Mouse (Mus musculus) spleen, adult 2 months (tissue): ENCODE results near the gene Sec22a. TPM values are rescaled to one million over a fixed set of nuclear protein-coding genes. Genes with fewer than 3 reads are reported as not detected.
A peak's percentile ranks its signal among the peaks of the same experiment; 100 is the strongest.

ENCODE experiments used
- DNase-seq, 2 experiments: peaks; one replicate each; pipeline versions ENCODE4 v3.0.0 to v3.0.0-alpha.2; 2012 to 2021; ENCODE audit warnings: low spot score in 2 of 2, low read depth in 1 of 2
- H3K27ac ChIP-seq: fragments of 200-500 bp; 2 replicates; pipeline ENCODE4 v1.5.1; 2012; ENCODE audit warnings: low read length, inconsistent platforms; ENCODE audit not compliant: insufficient read depth
- H3K27me3 ChIP-seq: fragments of 200-500 bp; 2 replicates; pipeline ENCODE4 v1.6.1; 2012; ENCODE audit warnings: mild to moderate bottlenecking, moderate library complexity, low read length, inconsistent platforms; ENCODE audit not compliant: control insufficient read depth, insufficient read depth
- H3K36me3 ChIP-seq: fragments of 200-500 bp; 2 replicates; pipeline ENCODE4 v1.6.1; 2012; ENCODE audit warnings: mild to moderate bottlenecking, low read length, inconsistent platforms; ENCODE audit not compliant: control insufficient read depth, insufficient read depth
- H3K4me1 ChIP-seq: fragments of 200-500 bp; 2 replicates; pipeline ENCODE4 v1.6.1; 2011; ENCODE audit warnings: inconsistent platforms; ENCODE audit not compliant: control insufficient read depth, insufficient read depth, insufficient read length
- H3K4me3 ChIP-seq: fragments of 200-500 bp; 2 replicates; pipeline ENCODE4 v1.5.1; 2011; ENCODE audit warnings: mild to moderate bottlenecking, inconsistent platforms; ENCODE audit not compliant: insufficient read depth, insufficient read length; ENCODE audit errors: extremely low read depth
- CTCF ChIP-seq: fragments of 200-500 bp; IDR thresholded peaks from 2 replicates; pipeline ENCODE4 v1.5.1; 2011; ENCODE audit warnings: mild to moderate bottlenecking, inconsistent platforms; ENCODE audit not compliant: insufficient read depth, insufficient read length, insufficient replicate concordance; ENCODE audit errors: extremely low read depth
- POLR2A ChIP-seq: fragments of 200-500 bp; IDR thresholded peaks from 2 replicates; pipeline ENCODE4 v1.6.1; 2011; ENCODE audit warnings: low read depth, low read length, inconsistent platforms
- WGBS: fragments of 180-500 bp; shearing (Covaris S2); methylation state at CpG from one replicate; pipeline ENCODE4 v1.1.7; 2018; 5-methylcytosine and 5-hydroxymethylcytosine counted together
- polyA plus RNA-seq: library from polyadenylated mRNA; depleted of rRNA; stranded (reverse); fragments of >200 nt; gene quantifications from 2 replicates; pipeline ENCODE4 v1.2.3, GENCODE M21; 2012

Sec22a gene
- polyA plus RNA-seq, 1 experiment: 4.5 TPM

DNA sequence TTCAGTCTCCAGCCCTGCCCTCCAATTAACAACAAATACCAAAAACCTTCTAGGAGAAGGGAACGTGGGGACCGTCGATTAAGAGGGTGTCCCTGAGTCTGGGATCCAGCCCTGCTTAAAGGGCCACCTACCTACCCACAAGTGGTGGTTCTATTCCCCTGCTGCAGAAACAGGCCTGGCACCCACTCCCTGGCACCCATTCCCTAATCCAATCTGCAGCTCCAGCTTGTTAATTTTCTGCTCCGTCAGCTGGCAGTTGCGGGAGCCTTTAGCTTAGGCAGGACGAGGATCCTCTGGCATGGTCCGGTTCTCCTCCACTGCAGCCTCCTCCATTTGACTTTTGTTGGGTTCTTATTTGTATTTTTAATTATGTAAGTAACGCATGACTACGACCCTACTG lies 39.6 kb upstream of the Sec22a start:
- 96% methylated on average over 9 of the region's 9 CpGs for WGBS
- Histone ChIP-seq H3K27ac (no peak overlapping the region), H3K27me3 (no peaks in the 10 kb centered on the region), H3K36me3 (no peaks in the 10 kb centered on the region), H3K4me3 (no peak overlapping the region), H3K4me1 (no peaks in the 10 kb centered on the region)
- TF ChIP-seq POLR2A (no peak), CTCF (no peak)
- DNase-seq: no peak

DNA sequence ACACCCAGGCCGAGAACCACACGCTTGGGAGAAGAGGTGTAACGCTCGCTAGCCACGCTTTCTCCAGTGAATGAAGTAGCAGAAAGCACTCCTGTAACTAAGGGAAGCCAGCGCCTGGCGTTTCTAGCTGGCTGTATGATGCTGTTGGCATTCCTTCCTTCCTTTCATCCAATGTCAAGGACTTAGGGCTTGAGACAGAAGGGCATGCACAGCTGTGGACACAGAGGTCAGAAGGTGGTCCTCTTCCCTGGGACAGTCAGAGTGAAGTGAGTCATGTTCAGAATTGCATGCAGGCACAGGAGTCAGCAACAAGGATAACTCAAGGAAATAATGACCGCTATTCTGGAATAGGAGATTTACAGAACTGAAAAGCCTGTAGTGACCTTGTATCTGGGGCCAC lies 29.1 kb upstream of the Sec22a start:
- H3K27ac ChIP-seq: no peak overlapping the region
- H3K27me3 ChIP-seq: no peaks in the 10 kb centered on the region
- no peaks in the 10 kb centered on the region for H3K4me1 ChIP-seq
- H3K4me3 ChIP-seq: no peak overlapping the region
- no peaks in the 10 kb centered on the region for H3K36me3 ChIP-seq
- no peak for DNase-seq
- 92% methylated on average over 8 of the region's 8 CpGs for WGBS
- TF ChIP-seq CTCF: no peak
- TF ChIP-seq POLR2A: no peak

DNA sequence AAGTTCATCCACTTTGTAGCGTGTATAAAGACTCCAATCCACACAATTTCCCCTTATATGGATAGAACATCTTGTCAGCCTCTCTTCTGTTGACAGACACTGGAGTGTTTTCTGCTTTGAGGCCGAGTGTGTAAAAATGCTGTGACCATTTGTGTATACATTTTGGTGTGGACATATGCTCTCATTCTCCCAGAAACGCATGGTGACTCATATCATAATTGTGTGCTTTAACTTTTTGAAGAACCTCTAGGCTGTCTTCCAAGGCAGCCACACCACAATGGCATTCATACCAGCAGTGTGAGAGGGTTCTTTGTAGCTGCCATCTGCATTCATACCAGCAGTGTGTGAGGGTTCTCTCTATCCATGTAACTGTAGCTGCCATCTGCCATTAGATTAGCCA lies 21.9 kb upstream of the Sec22a start:
- WGBS: 88% methylated on average over 3 of the region's 3 CpGs
- Histone ChIP-seq H3K36me3 (no peaks in the 10 kb centered on the region), H3K4me1 (no peaks in the 10 kb centered on the region), H3K27me3 (no peaks in the 10 kb centered on the region), H3K4me3 (no peak overlapping the region), H3K27ac (no peak overlapping the region)
- no peak for TF ChIP-seq CTCF
- TF ChIP-seq POLR2A: no peak
- DNase-seq: no peak

DNA sequence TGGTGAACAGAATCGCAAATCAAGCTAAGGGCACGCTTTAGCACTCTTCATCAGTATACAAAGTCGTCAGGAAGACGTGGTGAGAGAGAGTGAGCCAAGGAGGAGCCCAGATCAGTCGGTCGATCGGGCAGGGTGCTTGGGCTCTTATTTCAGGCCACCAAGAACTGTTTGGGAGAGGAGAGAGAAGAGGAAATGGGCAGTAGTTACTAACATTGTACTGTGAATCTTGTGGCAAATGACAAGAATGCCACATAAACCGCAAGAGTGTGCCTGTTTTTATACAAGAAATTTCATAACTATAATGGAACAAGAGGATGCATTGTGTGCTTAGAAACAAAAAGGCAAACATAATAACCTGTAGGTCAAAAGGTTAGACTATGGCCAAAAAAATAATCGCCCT lies 16.3 kb upstream of the Sec22a start:
- no peak overlapping the region for H3K4me3 ChIP-seq
- H3K27me3 ChIP-seq: no peaks in the 10 kb centered on the region
- TF ChIP-seq POLR2A (no peak), CTCF (no peak)
- no peaks in the 10 kb centered on the region for H3K4me1 ChIP-seq
- no peaks in the 10 kb centered on the region for H3K36me3 ChIP-seq
- WGBS: 77% methylated on average over 9 of the region's 9 CpGs
- no peak for DNase-seq
- H3K27ac ChIP-seq: no peak overlapping the region

DNA sequence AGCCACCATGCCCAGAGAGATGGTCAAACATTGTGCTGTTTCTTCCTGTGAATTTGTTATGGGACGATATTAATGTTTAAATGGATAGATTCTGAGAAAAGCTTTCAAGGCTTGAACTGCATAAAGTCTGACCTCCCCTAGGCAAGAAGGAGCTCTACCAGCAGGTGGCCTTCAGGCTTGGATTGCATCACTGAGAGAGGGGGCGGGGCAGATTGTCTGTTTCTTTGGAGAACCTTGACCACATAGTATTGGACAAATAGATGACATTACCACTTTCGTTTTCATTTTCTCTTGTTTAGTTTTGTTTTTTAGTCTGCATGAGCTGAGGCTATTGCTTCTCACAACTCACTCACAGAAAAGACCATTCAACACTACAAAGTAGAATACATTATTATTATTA lies 15.6 kb upstream of the Sec22a start:
- H3K36me3 ChIP-seq: no peaks in the 10 kb centered on the region
- 65% methylated on average over 3 of the region's 3 CpGs for WGBS
- H3K4me1 ChIP-seq: no peaks in the 10 kb centered on the region
- no peak for DNase-seq
- no peak for TF ChIP-seq CTCF
- no peak for TF ChIP-seq POLR2A
- no peak overlapping the region for H3K4me3 ChIP-seq
- H3K27me3 ChIP-seq: no peaks in the 10 kb centered on the region
- H3K27ac ChIP-seq: no peak overlapping the region

DNA sequence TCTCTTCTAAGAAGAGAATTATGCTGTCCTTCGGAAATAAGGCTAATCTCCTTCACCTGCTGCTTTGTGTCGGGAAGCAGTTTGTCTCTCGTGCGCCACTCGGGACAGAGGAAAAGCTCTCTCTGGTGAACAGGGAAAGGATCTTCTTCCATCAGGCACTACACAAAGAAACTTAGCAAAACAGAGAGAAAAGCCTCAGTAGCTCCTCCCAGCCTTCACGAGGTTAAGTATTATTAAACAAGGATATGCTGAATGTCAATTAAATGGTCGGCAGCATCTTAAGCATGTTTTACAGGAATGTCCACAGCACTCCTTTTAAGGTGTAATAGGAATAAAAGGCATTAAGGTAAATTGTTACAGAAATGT lies 328 bp upstream of the Sec22a start:
- 1% methylated on average over 7 of the region's 7 CpGs for WGBS
- Histone ChIP-seq H3K27ac (no peak overlapping the region), H3K36me3 (no peaks in the 10 kb centered on the region), H3K4me3 (peak overlapping the region; percentile 86), H3K4me1 (peaks cover 5% of the 10 kb centered on the region; the same call in 1 of the 2 replicates), H3K27me3 (no peaks in the 10 kb centered on the region)
- no peak for DNase-seq
- TF ChIP-seq CTCF (no peak), POLR2A (no peak)

DNA sequence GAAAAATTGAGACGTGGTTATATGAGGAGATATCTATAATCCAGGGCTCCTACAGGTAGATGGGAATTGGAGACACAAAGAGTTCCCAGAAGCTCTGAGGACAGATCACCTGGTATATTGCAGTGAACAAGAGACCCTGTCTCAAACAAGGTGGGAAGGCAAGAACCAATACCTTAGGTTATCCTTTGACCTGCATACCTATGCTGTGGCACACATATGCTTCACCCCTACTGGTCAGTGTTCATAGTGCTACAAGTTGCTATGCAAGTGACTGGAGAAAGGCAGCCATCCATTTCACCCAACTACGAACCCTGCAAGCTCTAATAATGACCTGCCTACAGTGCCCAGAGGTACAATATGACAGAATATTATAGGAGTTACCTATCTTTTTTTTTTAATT lies 1.5 kb downstream of the Sec22a start:
- DNase-seq: no peak
- no peaks in the 10 kb centered on the region for H3K36me3 ChIP-seq
- H3K4me1 ChIP-seq: peaks cover 5% of the 10 kb centered on the region; the same call in 1 of the 2 replicates
- WGBS: 94% methylated on average over 2 of the region's 2 CpGs
- no peaks in the 10 kb centered on the region for H3K27me3 ChIP-seq
- no peak overlapping the region for H3K27ac ChIP-seq
- H3K4me3 ChIP-seq: no peak overlapping the region
- no peak for TF ChIP-seq POLR2A
- no peak for TF ChIP-seq CTCF
